Mouse (Mus musculus) small intestine, adult 2 months (tissue): ENCODE results near the gene Atp6v1g3.

Experiments used
- CTCF ChIP-seq: fragments of 200-500 bp; IDR thresholded peaks from 2 replicates; pipeline ENCODE4 v1.5.1; 2012; ENCODE audit warnings: low read depth, mild to moderate bottlenecking, control low read depth, inconsistent platforms, low read length, moderate library complexity, mixed read lengths; ENCODE audit not compliant: insufficient replicate concordance, insufficient read length; ENCODE audit errors: extremely low read depth
- POLR2A ChIP-seq: fragments of 200-500 bp; IDR thresholded peaks from 2 replicates; pipeline ENCODE4 v1.6.1; 2012; ENCODE audit warnings: low read depth, mild to moderate bottlenecking, control low read depth, inconsistent platforms, low read length, moderate library complexity

DNA sequence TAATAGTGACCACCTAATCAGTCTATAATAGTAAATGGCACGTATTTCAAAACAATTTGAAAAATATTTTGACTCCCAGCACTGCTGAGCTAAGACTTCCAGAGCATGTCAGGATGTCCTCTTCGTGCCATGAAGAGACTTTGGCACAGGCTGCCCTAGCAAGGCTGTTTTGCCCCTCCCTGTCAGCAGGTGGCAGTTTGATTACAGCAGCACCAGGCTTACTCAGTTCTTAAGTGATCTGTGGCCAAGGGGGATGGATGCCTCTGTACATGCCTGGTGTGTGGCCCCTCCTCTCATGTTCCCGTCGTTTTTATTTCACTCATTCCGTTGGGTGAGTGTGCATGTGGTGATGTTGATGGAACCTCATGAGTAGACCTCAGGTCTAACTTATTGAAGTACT, 2.3 kb downstream of the Atp6v1g3 start:
- TF ChIP-seq CTCF (0 out of 2 replicates have a peak, but pooled peaks have one; percentile 15), POLR2A (no peak)
